Mouse (Mus musculus): ENCODE results near the gene Vmn1r126.
"Not testable (repeated sequence)": the region's sequence is repeated elsewhere in the genome, so short reads cannot be mapped to it uniquely, and the experiment has no call there.

Gene Vmn1r126

GRCm38 (mm10) chr7:21301367-21301766 lies at the start of gene Vmn1r126:
TSS of gene Vmn1r126 (minus strand) at chr7:21301467.
- not testable (repeated sequence) for DNase-seq (ENCODE audit: low read depth, low spot score)

GRCm38 (mm10) chr7:21349073-21349472 lies 47.8 kb upstream of the Vmn1r126 start, which contains the start of gene Vmn1r128:
TSS of gene Vmn1r128 (plus strand) at chr7:21349373.
- DNase-seq (ENCODE audit: low read depth, low spot score), result not testable (repeated sequence)

- not testable (repeated sequence) for DNase-seq (ENCODE audit: low read depth, low spot score)
These were observed 18.5 kb upstream of the Vmn1r126 start, which contains the start of gene Vmn1r127 for GRCm38 (mm10) chr7:21319761-21320160. TSS of gene Vmn1r127 (minus strand) at chr7:21319861.

GRCm38 (mm10) chr7:21271879-21272278 lies 29.4 kb downstream of the Vmn1r126 start, which contains the start of gene Vmn1r125:
TSS of gene Vmn1r125 (plus strand) at chr7:21272179.
- DNase-seq (ENCODE audit: low read depth, low spot score), result not testable (repeated sequence)

GRCm38 (mm10) chr7:21260517-21260916 lies 40.8 kb downstream of the Vmn1r126 start, which contains the start of gene Vmn1r124:
TSS of gene Vmn1r124 (minus strand) at chr7:21260617.
- not testable (repeated sequence) for DNase-seq (ENCODE audit: low read depth, low spot score)

All from ES-CJ7 (cell line).